Mouse (Mus musculus): ENCODE data around the gene Foxl2. TPM values are rescaled to one million over a fixed set of nuclear protein-coding genes. Genes with fewer than 3 reads are reported as not detected.

The Foxl2 gene
- polyA plus RNA-seq (2011; ENCODE audit: insufficient read length, low read depth, missing spikeins): 0.20 and 0.32 TPM in 2 replicates

GRCm38 (mm10) chr9:98955103-98955715 lies at the start of gene Foxl2:
Foxl2 (plus strand) TSS chr9:98955288.
- Histone ChIP-seq H3K27ac (ENCODE audit: insufficient read depth, low read length) (no peak within 1 kb of the TSS), H3K4me1 (ENCODE audit: control insufficient read depth, insufficient read depth, low read length) (no peaks in the 10 kb centered on the region), H3K4me3 (ENCODE audit: insufficient read depth, low read length) (peak within 1 kb of the TSS; percentile 30)
- no peak for TF ChIP-seq CTCF (IDR thresholded peaks at IDR 0.05; ENCODE audit: borderline replicate concordance, insufficient read depth, low read length)
- no peak for TF ChIP-seq POLR2A (IDR thresholded peaks at IDR 0.05; ENCODE audit: low read depth, low read length)

- Histone ChIP-seq H3K4me1 (ENCODE audit: control insufficient read depth, insufficient read depth, low read length) (no peaks in the 10 kb centered on the region), H3K27ac (ENCODE audit: insufficient read depth, low read length) (no peak overlapping the region), H3K4me3 (ENCODE audit: insufficient read depth, low read length) (no peak overlapping the region)
- no peak for TF ChIP-seq CTCF (IDR thresholded peaks at IDR 0.05; ENCODE audit: borderline replicate concordance, insufficient read depth, low read length)
Observed at GRCm38 (mm10) chr9:98920629-98921523, 34.2 kb upstream of the Foxl2 start.

- TF ChIP-seq POLR2A (IDR thresholded peaks at IDR 0.05; ENCODE audit: low read depth, low read length): no peak
- no peak for TF ChIP-seq CTCF (IDR thresholded peaks at IDR 0.05; ENCODE audit: borderline replicate concordance, insufficient read depth, low read length)
- H3K4me1 ChIP-seq (ENCODE audit: control insufficient read depth, insufficient read depth, low read length): no peaks in the 10 kb centered on the region
- H3K4me3 ChIP-seq (ENCODE audit: insufficient read depth, low read length): no peak overlapping the region
- no peak overlapping the region for H3K27ac ChIP-seq (ENCODE audit: insufficient read depth, low read length)
Observed at GRCm38 (mm10) chr9:98923119-98923518, 32.0 kb upstream of the Foxl2 start.

- Histone ChIP-seq H3K27ac (ENCODE audit: insufficient read depth, low read length) (no peak overlapping the region), H3K4me1 (ENCODE audit: control insufficient read depth, insufficient read depth, low read length) (no peaks in the 10 kb centered on the region), H3K4me3 (ENCODE audit: insufficient read depth, low read length) (no peak overlapping the region)
- TF ChIP-seq CTCF (IDR thresholded peaks at IDR 0.05; ENCODE audit: borderline replicate concordance, insufficient read depth, low read length): no peak
- TF ChIP-seq POLR2A (IDR thresholded peaks at IDR 0.05; ENCODE audit: low read depth, low read length): no peak
Observed at GRCm38 (mm10) chr9:98924183-98924582, 30.9 kb upstream of the Foxl2 start.

GRCm38 (mm10) chr9:98929496-98929895 lies 25.6 kb upstream of the Foxl2 start:
- no peaks in the 10 kb centered on the region for H3K4me1 ChIP-seq (ENCODE audit: control insufficient read depth, insufficient read depth, low read length)
- TF ChIP-seq CTCF (IDR thresholded peaks at IDR 0.05; ENCODE audit: borderline replicate concordance, insufficient read depth, low read length): no peak
- TF ChIP-seq POLR2A (IDR thresholded peaks at IDR 0.05; ENCODE audit: low read depth, low read length): no peak
- H3K4me3 ChIP-seq (ENCODE audit: insufficient read depth, low read length): no peak overlapping the region
- no peak overlapping the region for H3K27ac ChIP-seq (ENCODE audit: insufficient read depth, low read length)

GRCm38 (mm10) chr9:98932931-98933330 lies 22.2 kb upstream of the Foxl2 start:
- H3K27ac ChIP-seq (ENCODE audit: insufficient read depth, low read length): no peak overlapping the region
- H3K4me1 ChIP-seq (ENCODE audit: control insufficient read depth, insufficient read depth, low read length): no peaks in the 10 kb centered on the region
- H3K4me3 ChIP-seq (ENCODE audit: insufficient read depth, low read length): no peak overlapping the region
- TF ChIP-seq CTCF (IDR thresholded peaks at IDR 0.05; ENCODE audit: borderline replicate concordance, insufficient read depth, low read length) (no peak), POLR2A (IDR thresholded peaks at IDR 0.05; ENCODE audit: low read depth, low read length) (no peak)

- H3K27ac ChIP-seq (ENCODE audit: insufficient read depth, low read length): no peak overlapping the region
- no peaks in the 10 kb centered on the region for H3K4me1 ChIP-seq (ENCODE audit: control insufficient read depth, insufficient read depth, low read length)
- no peak for TF ChIP-seq CTCF (IDR thresholded peaks at IDR 0.05; ENCODE audit: borderline replicate concordance, insufficient read depth, low read length)
- TF ChIP-seq POLR2A (IDR thresholded peaks at IDR 0.05; ENCODE audit: low read depth, low read length): no peak
- no peak overlapping the region for H3K4me3 ChIP-seq (ENCODE audit: insufficient read depth, low read length)
Observed at GRCm38 (mm10) chr9:98935190-98935909, 19.7 kb upstream of the Foxl2 start.

GRCm38 (mm10) chr9:98939290-98939689 lies 15.8 kb upstream of the Foxl2 start:
- no peak overlapping the region for H3K27ac ChIP-seq (ENCODE audit: insufficient read depth, low read length)
- TF ChIP-seq POLR2A (IDR thresholded peaks at IDR 0.05; ENCODE audit: low read depth, low read length) (no peak), CTCF (IDR thresholded peaks at IDR 0.05; ENCODE audit: borderline replicate concordance, insufficient read depth, low read length) (no peak)
- no peak overlapping the region for H3K4me3 ChIP-seq (ENCODE audit: insufficient read depth, low read length)
- no peaks in the 10 kb centered on the region for H3K4me1 ChIP-seq (ENCODE audit: control insufficient read depth, insufficient read depth, low read length)

- H3K27ac ChIP-seq (ENCODE audit: insufficient read depth, low read length): no peak overlapping the region
- no peaks in the 10 kb centered on the region for H3K4me1 ChIP-seq (ENCODE audit: control insufficient read depth, insufficient read depth, low read length)
- TF ChIP-seq POLR2A (IDR thresholded peaks at IDR 0.05; ENCODE audit: low read depth, low read length) (no peak), CTCF (IDR thresholded peaks at IDR 0.05; ENCODE audit: borderline replicate concordance, insufficient read depth, low read length) (no peak)
- H3K4me3 ChIP-seq (ENCODE audit: insufficient read depth, low read length): no peak overlapping the region
Observed at GRCm38 (mm10) chr9:98952171-98953050, 2.7 kb upstream of the Foxl2 start.
